Comparison of ENCODE assay signal across 31 mouse cellular contexts in genomic region chr14:39428503-39428902, GRCm38 (mm10). TPM values are rescaled to one million over a fixed set of nuclear protein-coding genes. Genes with fewer than 3 reads are reported as not detected.
"Had no signal": no experiment of that assay in that cellular context is flagged by ENCODE, and none has a peak within 500 bp of the region (broad histone marks: within the 10 kb centered on the region; RNA-seq: fewer than 3 reads in every experiment).

No protein-coding gene starts in this region.

- H3K4me3 ChIP-seq: gastrocnemius, adult 2 months; heart, embryonic 10.5 days; heart, embryonic 12.5 days; hindbrain, embryonic 13.5 days; hindbrain, embryonic 15.5 days; kidney, embryonic 15.5 days; limb, embryonic 13.5 days; limb, embryonic 15.5 days; liver, embryonic 12.5 days had no signal

- ATAC-seq: hindbrain, postnatal 0 days; intestine, embryonic 16.5 days; liver, embryonic 12.5 days had no signal

- H3K4me1 ChIP-seq: heart, embryonic 10.5 days; heart, embryonic 12.5 days; hindbrain, embryonic 13.5 days; hindbrain, embryonic 15.5 days; kidney, embryonic 15.5 days; limb, embryonic 13.5 days; limb, embryonic 15.5 days; liver, embryonic 12.5 days had no signal

- H3K36me3 ChIP-seq: heart, embryonic 10.5 days; heart, embryonic 12.5 days; hindbrain, embryonic 13.5 days; hindbrain, embryonic 15.5 days; kidney, embryonic 15.5 days; limb, embryonic 13.5 days; limb, embryonic 15.5 days; liver, embryonic 12.5 days had no signal

- H3K9me3 ChIP-seq: heart, embryonic 10.5 days; heart, embryonic 12.5 days; hindbrain, embryonic 13.5 days; hindbrain, embryonic 15.5 days; kidney, embryonic 15.5 days; limb, embryonic 13.5 days; limb, embryonic 15.5 days; liver, embryonic 12.5 days had no signal

- DNase-seq: gastrocnemius, adult 2 months; gastrocnemius, postnatal 10 days; gastrocnemius, postnatal 25 days; heart, adult 18-20 months; heart, postnatal 10 days; heart, postnatal 4 days; kidney, adult 11 months; kidney, adult 2 months; kidney, adult 9 months; kidney, postnatal 14 days; kidney, postnatal 36 days; layer of hippocampus, adult 9-11 months; layer of hippocampus, postnatal 36 days; left cerebral cortex, postnatal 4 days had no signal

- H3K27me3 ChIP-seq: heart, embryonic 12.5 days; hindbrain, embryonic 13.5 days; hindbrain, embryonic 15.5 days; kidney, embryonic 15.5 days; limb, embryonic 13.5 days; limb, embryonic 15.5 days; liver, embryonic 12.5 days had no signal

RNA-seq across cellular contexts. Expression of gene Nrg3, which starts 44.4 kb away (rescaled TPM):
- total RNA-seq: gastrocnemius, adult 2 months; gastrocnemius, postnatal 25 days; granulocyte monocyte progenitor cell, adult 5-6 weeks; heart, adult 18-20 months; heart, adult 8-10 months; heart, postnatal 10 days; heart, postnatal 25 days; heart, postnatal 4 days; liver, adult 2 months had no signal
- polyA plus RNA-seq: heart, embryonic 10.5 days; heart, embryonic 12.5 days; heart, embryonic 14.5 days; heart, embryonic 16.5 days; limb, embryonic 11.5 days; liver, adult 2 months; liver, embryonic 12.5 days had no signal
